Mouse (Mus musculus) adrenal gland, adult 8-10 months (tissue): ENCODE measurements around the gene Gm28043. TPM values are rescaled to one million over a fixed set of nuclear protein-coding genes. Genes with fewer than 3 reads are reported as not detected.
"Not testable (repeated sequence)": the region's sequence is repeated elsewhere in the genome, so short reads cannot be mapped to it uniquely, and the experiment has no call there.

Experiments used
- DNase-seq: peaks from one replicate; pipeline ENCODE4 v3.0.0; 2022
- total RNA-seq, 4 experiments: library from RNA; stranded (reverse); gene quantifications; 2 replicates each; pipeline ENCODE4 v1.2.4; 2022

Gene Gm28043
- total RNA-seq, 4 experiments from 2014 or later = 3.1 to 8.1 (median 5.0) TPM

GRCm38 (mm10) chr17:29712565-29712964 is 97.9 kb downstream of the Gm28043 start:
- DNase-seq = no peak

GRCm38 (mm10) chr17:29713734-29714133 is 99.1 kb downstream of the Gm28043 start:
- DNase-seq = not testable (repeated sequence)

- DNase-seq = peak; percentile 96
Measured at GRCm38 (mm10) chr17:29716732-29717445, 102.2 kb downstream of the Gm28043 start, which contains the start of gene Ccdc167. Gene Ccdc167, minus strand, starts transcription at chr17:29717044.

- no peak for DNase-seq
Measured at GRCm38 (mm10) chr17:29718660-29719059, 104.0 kb downstream of the Gm28043 start.

- DNase-seq = no peak
Measured at GRCm38 (mm10) chr17:29719628-29720575, 105.2 kb downstream of the Gm28043 start.

- no peak for DNase-seq
Measured at GRCm38 (mm10) chr17:29720755-29721365, 106.2 kb downstream of the Gm28043 start.

GRCm38 (mm10) chr17:29724610-29725009 is 109.9 kb downstream of the Gm28043 start:
- DNase-seq = no peak

- no peak for DNase-seq
Measured at GRCm38 (mm10) chr17:29725027-29725620, 110.4 kb downstream of the Gm28043 start.

- DNase-seq = no peak
Measured at GRCm38 (mm10) chr17:29728082-29728481, 113.4 kb downstream of the Gm28043 start.

GRCm38 (mm10) chr17:29730510-29731265 is 116.0 kb downstream of the Gm28043 start:
- DNase-seq = peak; percentile 79

GRCm38 (mm10) chr17:29731266-29731952 is 116.7 kb downstream of the Gm28043 start:
- peak; percentile 48 for DNase-seq

GRCm38 (mm10) chr17:29731953-29732325 is 117.3 kb downstream of the Gm28043 start:
- no peak for DNase-seq

- DNase-seq = no peak
Measured at GRCm38 (mm10) chr17:29732522-29732921, 117.8 kb downstream of the Gm28043 start.

- no peak for DNase-seq
Measured at GRCm38 (mm10) chr17:29736448-29737014, 121.9 kb downstream of the Gm28043 start.

GRCm38 (mm10) chr17:29737849-29738804 is 123.5 kb downstream of the Gm28043 start:
- no peak for DNase-seq

- DNase-seq = no peak
Measured at GRCm38 (mm10) chr17:29747466-29747865, 132.8 kb downstream of the Gm28043 start.
